Mouse (Mus musculus): ENCODE results near the gene Gm11938. TPM values are rescaled to one million over a fixed set of nuclear protein-coding genes. Genes with fewer than 3 reads are reported as not detected.
"Not testable (repeated sequence)": the region's sequence is repeated elsewhere in the genome, so short reads cannot be mapped to it uniquely, and the experiment has no call there.

The Gm11938 gene
- polyA plus RNA-seq (2012; rRNA removed), result not detected in 2 replicates

GRCm38 (mm10) chr11:99603208-99603607 is at the start of gene Gm11938:
Gene Gm11938 (minus strand): TSS chr11:99603308.
- not testable (repeated sequence) for H3K4me1 ChIP-seq (ENCODE audit: control insufficient read depth, insufficient read depth, low read length); H3K4me3 ChIP-seq (replicated peaks; ENCODE audit: insufficient read depth, low read depth, low read length); H3K27ac ChIP-seq (ENCODE audit: insufficient read depth, low read length); DNase-seq; H3K27me3 ChIP-seq (ENCODE audit: control insufficient read depth, insufficient read depth, low read length)
- 72% methylated on average over 1 of the region's 1 CpGs for WGBS

- no peak for TF ChIP-seq CTCF (IDR thresholded peaks at IDR 0.05; ENCODE audit: borderline replicate concordance, insufficient read depth, low read depth, low read length)
- TF ChIP-seq POLR2A (IDR thresholded peaks at IDR 0.05; ENCODE audit: borderline replicate concordance, insufficient read depth, low read length), result no peak
- H3K4me1 ChIP-seq (ENCODE audit: control insufficient read depth, insufficient read depth, low read length), result no peaks in the 10 kb centered on the region
- no peak for DNase-seq
- 77% methylated on average over 2 of the region's 2 CpGs for WGBS
- no peak within 1 kb of the TSS for H3K4me3 ChIP-seq (replicated peaks; ENCODE audit: insufficient read depth, low read depth, low read length)
- no peak within 1 kb of the TSS for H3K27ac ChIP-seq (ENCODE audit: insufficient read depth, low read length)
- H3K27me3 ChIP-seq (ENCODE audit: control insufficient read depth, insufficient read depth, low read length), result no peaks in the 10 kb centered on the region
Observed at GRCm38 (mm10) chr11:99650136-99650535, 47.0 kb upstream of the Gm11938 start, which contains the start of gene Gm11555. Gene Gm11555 (minus strand): TSS chr11:99650236.

- H3K27ac ChIP-seq (ENCODE audit: insufficient read depth, low read length), result no peak overlapping the region
- no peak for DNase-seq
- WGBS, result 58% methylated on average over 15 of the region's 15 CpGs
- no peaks in the 10 kb centered on the region for H3K27me3 ChIP-seq (ENCODE audit: control insufficient read depth, insufficient read depth, low read length)
- no peak for TF ChIP-seq CTCF (IDR thresholded peaks at IDR 0.05; ENCODE audit: borderline replicate concordance, insufficient read depth, low read depth, low read length)
- no peak for TF ChIP-seq POLR2A (IDR thresholded peaks at IDR 0.05; ENCODE audit: borderline replicate concordance, insufficient read depth, low read length)
- H3K4me3 ChIP-seq (replicated peaks; ENCODE audit: insufficient read depth, low read depth, low read length), result no peak overlapping the region
- H3K4me1 ChIP-seq (ENCODE audit: control insufficient read depth, insufficient read depth, low read length), result no peaks in the 10 kb centered on the region
Observed at GRCm38 (mm10) chr11:99646444-99646843, 43.3 kb upstream of the Gm11938 start.

- no peak for DNase-seq
- H3K4me1 ChIP-seq (ENCODE audit: control insufficient read depth, insufficient read depth, low read length), result no peaks in the 10 kb centered on the region
- no peaks in the 10 kb centered on the region for H3K27me3 ChIP-seq (ENCODE audit: control insufficient read depth, insufficient read depth, low read length)
- H3K27ac ChIP-seq (ENCODE audit: insufficient read depth, low read length), result no peak overlapping the region
- TF ChIP-seq CTCF (IDR thresholded peaks at IDR 0.05; ENCODE audit: borderline replicate concordance, insufficient read depth, low read depth, low read length) (no peak), POLR2A (IDR thresholded peaks at IDR 0.05; ENCODE audit: borderline replicate concordance, insufficient read depth, low read length) (no peak)
- WGBS, result 49% methylated on average over 3 of the region's 3 CpGs
- H3K4me3 ChIP-seq (replicated peaks; ENCODE audit: insufficient read depth, low read depth, low read length), result no peak overlapping the region
Observed at GRCm38 (mm10) chr11:99644351-99644750, 41.2 kb upstream of the Gm11938 start.

GRCm38 (mm10) chr11:99643635-99644139 is 40.6 kb upstream of the Gm11938 start, which contains the start of gene Krtap4-7:
Gene Krtap4-7 (minus strand): TSS chr11:99644089.
- not testable (repeated sequence) for H3K27ac ChIP-seq (ENCODE audit: insufficient read depth, low read length); DNase-seq; H3K4me1 ChIP-seq (ENCODE audit: control insufficient read depth, insufficient read depth, low read length); H3K4me3 ChIP-seq (replicated peaks; ENCODE audit: insufficient read depth, low read depth, low read length); H3K27me3 ChIP-seq (ENCODE audit: control insufficient read depth, insufficient read depth, low read length)
- 87% methylated on average over 9 of the region's 9 CpGs for WGBS

- DNase-seq, result no peak
- TF ChIP-seq POLR2A (IDR thresholded peaks at IDR 0.05; ENCODE audit: borderline replicate concordance, insufficient read depth, low read length) (no peak), CTCF (IDR thresholded peaks at IDR 0.05; ENCODE audit: borderline replicate concordance, insufficient read depth, low read depth, low read length) (no peak)
- Histone ChIP-seq H3K4me1 (ENCODE audit: control insufficient read depth, insufficient read depth, low read length) (no peaks in the 10 kb centered on the region), H3K4me3 (replicated peaks; ENCODE audit: insufficient read depth, low read depth, low read length) (no peak overlapping the region), H3K27me3 (ENCODE audit: control insufficient read depth, insufficient read depth, low read length) (no peaks in the 10 kb centered on the region), H3K27ac (ENCODE audit: insufficient read depth, low read length) (no peak overlapping the region)
- WGBS, result 25% methylated on average over 1 of the region's 1 CpGs
Observed at GRCm38 (mm10) chr11:99640926-99641325, 37.8 kb upstream of the Gm11938 start.

- Histone ChIP-seq H3K4me1 (ENCODE audit: control insufficient read depth, insufficient read depth, low read length) (no peaks in the 10 kb centered on the region), H3K27ac (ENCODE audit: insufficient read depth, low read length) (no peak overlapping the region), H3K27me3 (ENCODE audit: control insufficient read depth, insufficient read depth, low read length) (no peaks in the 10 kb centered on the region), H3K4me3 (replicated peaks; ENCODE audit: insufficient read depth, low read depth, low read length) (no peak overlapping the region)
- TF ChIP-seq POLR2A (IDR thresholded peaks at IDR 0.05; ENCODE audit: borderline replicate concordance, insufficient read depth, low read length) (no peak), CTCF (IDR thresholded peaks at IDR 0.05; ENCODE audit: borderline replicate concordance, insufficient read depth, low read depth, low read length) (no peak)
- DNase-seq, result no peak
- 48% methylated on average over 1 of the region's 1 CpGs for WGBS
Observed at GRCm38 (mm10) chr11:99637086-99637485, 34.0 kb upstream of the Gm11938 start.

GRCm38 (mm10) chr11:99634653-99635134 is 31.6 kb upstream of the Gm11938 start, which contains the start of gene Krtap4-2:
Gene Krtap4-2 (minus strand): TSS chr11:99635084.
- 43% methylated on average over 8 of the region's 8 CpGs for WGBS
- Histone ChIP-seq H3K4me3 (replicated peaks; ENCODE audit: insufficient read depth, low read depth, low read length) (no peak within 1 kb of the TSS), H3K4me1 (ENCODE audit: control insufficient read depth, insufficient read depth, low read length) (no peaks in the 10 kb centered on the region), H3K27ac (ENCODE audit: insufficient read depth, low read length) (no peak within 1 kb of the TSS), H3K27me3 (ENCODE audit: control insufficient read depth, insufficient read depth, low read length) (no peaks in the 10 kb centered on the region)
- DNase-seq, result no peak
- TF ChIP-seq CTCF (IDR thresholded peaks at IDR 0.05; ENCODE audit: borderline replicate concordance, insufficient read depth, low read depth, low read length) (no peak), POLR2A (IDR thresholded peaks at IDR 0.05; ENCODE audit: borderline replicate concordance, insufficient read depth, low read length) (no peak)

Measured in cerebellum, adult 2 months (tissue).